Mouse (Mus musculus): ENCODE data around the gene Slc37a1.
"Not testable (repeated sequence)": the region's sequence is repeated elsewhere in the genome, so short reads cannot be mapped to it uniquely, and the experiment has no call there.

Gene Slc37a1

GRCm38 (mm10) chr17:31349388-31349787 is 62.8 kb downstream of the Slc37a1 start:
- no peak for DNase-seq (ENCODE audit: low spot score)

- DNase-seq (ENCODE audit: low spot score), result no peak
These were observed 65.4 kb downstream of the Slc37a1 start for GRCm38 (mm10) chr17:31351984-31352383.

- no peak for DNase-seq (ENCODE audit: low spot score)
These were observed 66.7 kb downstream of the Slc37a1 start for GRCm38 (mm10) chr17:31353255-31353654.

- not testable (repeated sequence) for DNase-seq (ENCODE audit: low spot score)
These were observed 68.1 kb downstream of the Slc37a1 start for GRCm38 (mm10) chr17:31354684-31355083.

GRCm38 (mm10) chr17:31355792-31356502 is 69.4 kb downstream of the Slc37a1 start:
- no peak for DNase-seq (ENCODE audit: low spot score)

GRCm38 (mm10) chr17:31360582-31360981 is 74.0 kb downstream of the Slc37a1 start:
- DNase-seq (ENCODE audit: low spot score), result no peak

- no peak for DNase-seq (ENCODE audit: low spot score)
These were observed 79.1 kb downstream of the Slc37a1 start for GRCm38 (mm10) chr17:31365586-31366166.

- DNase-seq (ENCODE audit: low spot score), result no peak
These were observed 83.6 kb downstream of the Slc37a1 start for GRCm38 (mm10) chr17:31370221-31370620.

- DNase-seq (ENCODE audit: low spot score), result no peak
These were observed 84.3 kb downstream of the Slc37a1 start for GRCm38 (mm10) chr17:31370931-31371330.

- no peak for DNase-seq (ENCODE audit: low spot score)
These were observed 91.4 kb downstream of the Slc37a1 start for GRCm38 (mm10) chr17:31377961-31378360.

GRCm38 (mm10) chr17:31378361-31378761 is 91.8 kb downstream of the Slc37a1 start:
- no peak for DNase-seq (ENCODE audit: low spot score)

- no peak for DNase-seq (ENCODE audit: low spot score)
These were observed 92.5 kb downstream of the Slc37a1 start for GRCm38 (mm10) chr17:31379086-31379485.

- DNase-seq (ENCODE audit: low spot score), result no peak
These were observed 93.3 kb downstream of the Slc37a1 start for GRCm38 (mm10) chr17:31379863-31380262.

- no peak for DNase-seq (ENCODE audit: low spot score)
These were observed 96.7 kb downstream of the Slc37a1 start for GRCm38 (mm10) chr17:31383320-31383719.

GRCm38 (mm10) chr17:31384968-31385627 is 98.5 kb downstream of the Slc37a1 start:
- no peak for DNase-seq (ENCODE audit: low spot score)

GRCm38 (mm10) chr17:31385671-31386665 is 99.4 kb downstream of the Slc37a1 start, which contains the start of gene Pde9a:
TSS of gene Pde9a (plus strand) at chr17:31386210.
- DNase-seq (ENCODE audit: low spot score), result no peak

- DNase-seq (ENCODE audit: low spot score), result no peak
These were observed 100.2 kb downstream of the Slc37a1 start for GRCm38 (mm10) chr17:31386766-31387275.

GRCm38 (mm10) chr17:31389432-31390050 is 102.9 kb downstream of the Slc37a1 start:
- DNase-seq (ENCODE audit: low spot score), result no peak

GRCm38 (mm10) chr17:31391462-31391861 is 104.9 kb downstream of the Slc37a1 start:
- no peak for DNase-seq (ENCODE audit: low spot score)

GRCm38 (mm10) chr17:31392041-31392440 is 105.4 kb downstream of the Slc37a1 start:
- DNase-seq (ENCODE audit: low spot score), result no peak

- no peak for DNase-seq (ENCODE audit: low spot score)
These were observed 107.2 kb downstream of the Slc37a1 start for GRCm38 (mm10) chr17:31393811-31394210.

Data from spleen, adult 12 weeks (tissue).